Mouse (Mus musculus) layer of hippocampus, postnatal 14 days (tissue): ENCODE measurements around the gene Stat1. TPM values are rescaled to one million over a fixed set of nuclear protein-coding genes. Genes with fewer than 3 reads are reported as not detected.

ENCODE experiments used
- DNase-seq, 2 experiments: peaks; one replicate each; pipeline ENCODE4 v3.0.0; 2021 to 2022; ENCODE audit warnings: low spot score in 2 of 2, mixed read lengths in 1 of 2
- total RNA-seq, 2 experiments: library from RNA; stranded (reverse); gene quantifications; 2 replicates each; pipeline ENCODE4 v1.2.3; 2021

The Stat1 gene
- total RNA-seq, 2 experiments from 2014 or later = 15.8 to 17.9 TPM

GRCm38 (mm10) chr1:52131787-52132377 is 12.6 kb downstream of the Stat1 start:
- DNase-seq = no peak

GRCm38 (mm10) chr1:52133254-52133653 is 14.0 kb downstream of the Stat1 start:
- no peak for DNase-seq

- no peak for DNase-seq
Observed at GRCm38 (mm10) chr1:52137292-52137691, 18.1 kb downstream of the Stat1 start.

- no peak for DNase-seq
Observed at GRCm38 (mm10) chr1:52140534-52140933, 21.3 kb downstream of the Stat1 start.

GRCm38 (mm10) chr1:52141482-52141881 is 22.2 kb downstream of the Stat1 start:
- no peak for DNase-seq

GRCm38 (mm10) chr1:52142117-52142516 is 22.9 kb downstream of the Stat1 start:
- no peak for DNase-seq

- DNase-seq = no peak
Observed at GRCm38 (mm10) chr1:52143191-52143590, 24.0 kb downstream of the Stat1 start.

GRCm38 (mm10) chr1:52143596-52144156 is 24.4 kb downstream of the Stat1 start:
- no peak for DNase-seq

- DNase-seq = no peak
Observed at GRCm38 (mm10) chr1:52144907-52145306, 25.7 kb downstream of the Stat1 start.

GRCm38 (mm10) chr1:52146214-52146970 is 27.2 kb downstream of the Stat1 start:
- peak in 1 of 2 experiments; percentile 65 for DNase-seq

- DNase-seq = no peak
Observed at GRCm38 (mm10) chr1:52147431-52147830, 28.2 kb downstream of the Stat1 start.

- no peak for DNase-seq
Observed at GRCm38 (mm10) chr1:52148178-52148577, 28.9 kb downstream of the Stat1 start.

GRCm38 (mm10) chr1:52148696-52149095 is 29.5 kb downstream of the Stat1 start:
- no peak for DNase-seq

GRCm38 (mm10) chr1:52149934-52150346 is 30.7 kb downstream of the Stat1 start:
- peak; percentile 60 to 68 for DNase-seq

GRCm38 (mm10) chr1:52150676-52151075 is 31.4 kb downstream of the Stat1 start:
- DNase-seq = no peak

- no peak for DNase-seq
Observed at GRCm38 (mm10) chr1:52151166-52151565, 31.9 kb downstream of the Stat1 start.

- DNase-seq = no peak
Observed at GRCm38 (mm10) chr1:52152369-52152768, 33.1 kb downstream of the Stat1 start.

- no peak for DNase-seq
Observed at GRCm38 (mm10) chr1:52152936-52153335, 33.7 kb downstream of the Stat1 start.

GRCm38 (mm10) chr1:52154890-52155289 is 35.6 kb downstream of the Stat1 start:
- no peak for DNase-seq

- DNase-seq = no peak
Observed at GRCm38 (mm10) chr1:52156351-52156750, 37.1 kb downstream of the Stat1 start.

- DNase-seq = no peak
Observed at GRCm38 (mm10) chr1:52158040-52158439, 38.8 kb downstream of the Stat1 start.
